Mouse (Mus musculus) myocyte (in vitro differentiated cells): ENCODE results near the gene D6Wsu163e.

Experiments used
- CEBPB ChIP-seq: IDR thresholded peaks from 2 replicates; pipeline ENCODE4 v1.6.1; 2011; ENCODE audit warnings: mild to moderate bottlenecking, moderate library complexity; ENCODE audit not compliant: poor library complexity, insufficient read depth, severe bottlenecking
- E2F4 ChIP-seq: IDR thresholded peaks from one replicate; pipeline ENCODE4 v1.6.1; 2011; ENCODE audit warnings: mild to moderate bottlenecking, control low read depth, moderate library complexity; ENCODE audit not compliant: insufficient read depth
- MAX ChIP-seq: IDR thresholded peaks from one replicate; pipeline ENCODE4 v1.6.1; 2011; ENCODE audit warnings: low read depth, mild to moderate bottlenecking, control low read depth
- MYOD1 ChIP-seq, 3 experiments: IDR thresholded peaks; one replicate each; pipeline ENCODE4 v1.6.1; 2011; ENCODE audit warnings: control low read depth in 2 of 3, low read depth in 2 of 3, mild to moderate bottlenecking in 2 of 3, moderate library complexity in 1 of 3; ENCODE audit not compliant: insufficient read length in 2 of 3, control insufficient read depth in 1 of 3
- POLR2A ChIP-seq: IDR thresholded peaks from one replicate; pipeline ENCODE4 v1.6.1; 2011; ENCODE audit warnings: low read depth, mild to moderate bottlenecking, control low read depth, moderate library complexity; ENCODE audit not compliant: insufficient read length
- POLR2AphosphoS2 ChIP-seq: IDR thresholded peaks from one replicate; pipeline ENCODE4 v1.6.1; 2011; ENCODE audit warnings: low read depth, control low read depth; ENCODE audit not compliant: insufficient read length
- SRF ChIP-seq: IDR thresholded peaks from one replicate; pipeline ENCODE4 v1.6.1; 2011; ENCODE audit warnings: low read depth; ENCODE audit not compliant: control insufficient read depth, insufficient read length
- TCF12 ChIP-seq: IDR thresholded peaks from one replicate; pipeline ENCODE4 v1.6.1; 2011; ENCODE audit warnings: mild to moderate bottlenecking, control low read depth; ENCODE audit not compliant: poor library complexity, insufficient read depth, severe bottlenecking
- USF1 ChIP-seq: IDR thresholded peaks from one replicate; pipeline ENCODE4 v1.6.1; 2011; ENCODE audit warnings: low read depth, mild to moderate bottlenecking, control low read depth, moderate library complexity

DNA sequence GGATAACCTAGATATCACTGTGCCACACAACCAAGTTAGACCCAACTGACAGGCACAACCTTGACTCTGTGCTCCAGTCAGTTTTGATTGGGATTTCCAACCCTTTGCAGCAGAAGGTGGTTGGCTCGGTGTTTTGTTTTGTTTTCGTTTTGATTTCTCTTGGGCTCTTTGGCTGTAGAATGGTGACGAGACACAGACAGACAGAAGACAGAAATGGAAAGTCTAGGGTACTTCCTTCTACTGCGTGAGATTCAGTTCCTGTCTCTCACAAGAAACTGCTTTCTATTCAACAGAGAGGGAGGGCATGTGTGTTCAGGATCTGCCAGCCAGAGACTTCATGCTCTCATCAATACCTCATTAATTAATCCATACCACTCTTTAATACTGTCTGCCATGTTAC lies 29.0 kb upstream of the D6Wsu163e start:
- TF ChIP-seq POLR2A (no peak), E2F4 (no peak), TCF12 (no peak), MYOD1 (IDR thresholded peaks at IDR 0.05; ENCODE audit: control insufficient read depth in 1 of 3, insufficient read length in 2 of 3, low read depth in 2 of 3) (no peak), USF1 (no peak), MAX (no peak), CEBPB (no peak), POLR2AphosphoS2 (no peak), SRF (no peak)
